Mouse (Mus musculus) CH12.LX (cell line): ENCODE measurements around the gene Tek.

Source experiments
- CTCF ChIP-seq, 2 experiments: IDR thresholded peaks in 1 of 2; conservative IDR thresholded peaks in 1 of 2; 2 replicates each; pipeline ENCODE4 v1.5.1; 2011 to 2012; ENCODE audit warnings: low read depth in 2 of 2, low read length in 2 of 2, improper control_type of control experiment in 1 of 2, inconsistent platforms in 1 of 2, mild to moderate bottlenecking in 1 of 2, moderate library complexity in 1 of 2
- E2F4 ChIP-seq: IDR thresholded peaks from 2 replicates; pipeline ENCODE4 v1.6.1; 2011; ENCODE audit warnings: low read depth, low read length, improper control_type of control experiment; ENCODE audit not compliant: insufficient replicate concordance
- ELF1 ChIP-seq: IDR thresholded peaks from 2 replicates; pipeline ENCODE4 v1.6.1; 2014; ENCODE audit warnings: low read depth, mild to moderate bottlenecking, inconsistent platforms, low read length, improper control_type of control experiment
- EP300 ChIP-seq: IDR thresholded peaks from 2 replicates; pipeline ENCODE4 v1.6.1; 2011; ENCODE audit warnings: low read length, improper control_type of control experiment
- MAZ ChIP-seq: IDR thresholded peaks from 2 replicates; pipeline ENCODE4 v1.6.1; 2012; ENCODE audit warnings: low read depth, mild to moderate bottlenecking, inconsistent platforms, low read length, improper control_type of control experiment, moderate library complexity
- MEF2A ChIP-seq: IDR thresholded peaks from 2 replicates; pipeline ENCODE4 v1.6.1; 2014; ENCODE audit warnings: low read depth, mild to moderate bottlenecking, inconsistent platforms, low read length, improper control_type of control experiment, borderline replicate concordance
- MXI1 ChIP-seq: IDR thresholded peaks from 2 replicates; pipeline ENCODE4 v1.6.1; 2011; ENCODE audit warnings: mild to moderate bottlenecking, low read depth, low read length, improper control_type of control experiment
- MYC ChIP-seq: IDR thresholded peaks from 2 replicates; pipeline ENCODE4 v1.6.1; 2011; ENCODE audit warnings: low read depth, mild to moderate bottlenecking, improper control_type of control experiment, low read length
- NELFE ChIP-seq: IDR thresholded peaks from 2 replicates; pipeline ENCODE4 v1.6.1; 2011; ENCODE audit warnings: low read depth, low read length, improper control_type of control experiment
- POLR2A ChIP-seq: IDR thresholded peaks from 2 replicates; pipeline ENCODE4 v1.6.1; 2011; ENCODE audit warnings: low read depth, mild to moderate bottlenecking, improper control_type of control experiment, low read length
- POLR2AphosphoS2 ChIP-seq: IDR thresholded peaks from 2 replicates; pipeline ENCODE4 v1.6.1; 2011; ENCODE audit warnings: low read depth, low read length, improper control_type of control experiment
- SMC3 ChIP-seq: IDR thresholded peaks from 2 replicates; pipeline ENCODE4 v1.6.1; 2011; ENCODE audit warnings: low read depth, low read length, improper control_type of control experiment
- USF1 ChIP-seq: IDR thresholded peaks from 2 replicates; pipeline ENCODE4 v1.6.1; 2014; ENCODE audit warnings: low read depth, mild to moderate bottlenecking, inconsistent platforms, low read length, improper control_type of control experiment
- ZNF384 ChIP-seq: IDR thresholded peaks from 2 replicates; pipeline ENCODE4 v1.6.1; 2012; ENCODE audit warnings: low read depth, low read length, improper control_type of control experiment, inconsistent platforms

GRCm38 (mm10) chr4:94781043-94781442, 42.0 kb downstream of the Tek start:
- TF ChIP-seq EP300, result no peak
- no peak for TF ChIP-seq POLR2A
- no peak for TF ChIP-seq MEF2A
- no peak for TF ChIP-seq ELF1
- TF ChIP-seq CTCF (conservative IDR thresholded peaks at IDR 0.05 in 1 of 2, IDR thresholded peaks at IDR 0.05 in 1 of 2; ENCODE audit: low read depth in 2 of 2, low read length in 2 of 2), result no peak
- no peak for TF ChIP-seq MAZ
- no peak for TF ChIP-seq E2F4
- no peak for TF ChIP-seq USF1
- TF ChIP-seq POLR2AphosphoS2, result no peak
- TF ChIP-seq MXI1, result no peak
- TF ChIP-seq SMC3, result no peak
- TF ChIP-seq NELFE, result no peak
- TF ChIP-seq MYC, result no peak
- no peak for TF ChIP-seq ZNF384
